Mouse (Mus musculus) small intestine, adult 2 months (tissue): ENCODE data around the gene Larp4. TPM values are rescaled to one million over a fixed set of nuclear protein-coding genes. Genes with fewer than 3 reads are reported as not detected.

Experiments
- H3K27ac ChIP-seq: fragments of 200-500 bp; 2 replicates; pipeline ENCODE4 v1.5.1; 2012; ENCODE audit warnings: low read depth, low read length, control low read depth, inconsistent platforms; ENCODE audit not compliant: insufficient read depth
- H3K27me3 ChIP-seq: fragments of 200-500 bp; 2 replicates; pipeline ENCODE4 v1.6.1; 2012; ENCODE audit warnings: mild to moderate bottlenecking, moderate library complexity, low read length, inconsistent platforms; ENCODE audit not compliant: control insufficient read depth, insufficient read depth
- H3K36me3 ChIP-seq: fragments of 200-500 bp; 2 replicates; pipeline ENCODE4 v1.6.1; 2012; ENCODE audit warnings: mild to moderate bottlenecking, low read length, control low read depth, inconsistent platforms; ENCODE audit not compliant: control insufficient read depth, insufficient read depth
- H3K4me1 ChIP-seq: fragments of 200-500 bp; 2 replicates; pipeline ENCODE4 v1.6.1; 2012; ENCODE audit warnings: low read length, inconsistent platforms, mixed read lengths; ENCODE audit not compliant: control insufficient read depth, insufficient read depth, insufficient read length
- H3K4me3 ChIP-seq: fragments of 200-500 bp; 2 replicates; pipeline ENCODE4 v1.5.1; 2012; ENCODE audit warnings: low read depth, mild to moderate bottlenecking, control low read depth, inconsistent platforms, low read length, moderate library complexity
- CTCF ChIP-seq: fragments of 200-500 bp; IDR thresholded peaks from 2 replicates; pipeline ENCODE4 v1.5.1; 2012; ENCODE audit warnings: low read depth, mild to moderate bottlenecking, control low read depth, inconsistent platforms, low read length, moderate library complexity, mixed read lengths; ENCODE audit not compliant: insufficient replicate concordance, insufficient read length; ENCODE audit errors: extremely low read depth
- POLR2A ChIP-seq: fragments of 200-500 bp; IDR thresholded peaks from 2 replicates; pipeline ENCODE4 v1.6.1; 2012; ENCODE audit warnings: low read depth, mild to moderate bottlenecking, control low read depth, inconsistent platforms, low read length, moderate library complexity
- WGBS: fragments of 180-500 bp; shearing (Covaris S2); methylation state at CpG from one replicate; pipeline ENCODE4 v1.1.7; 2018; 5-methylcytosine and 5-hydroxymethylcytosine counted together
- polyA plus RNA-seq: library from polyadenylated mRNA; depleted of rRNA; stranded (reverse); fragments of >200 nt; gene quantifications from 2 replicates; pipeline ENCODE4 v1.2.3, GENCODE M21; 2012

The Larp4 gene
- polyA plus RNA-seq, 1 experiment: 30.7 TPM

DNA sequence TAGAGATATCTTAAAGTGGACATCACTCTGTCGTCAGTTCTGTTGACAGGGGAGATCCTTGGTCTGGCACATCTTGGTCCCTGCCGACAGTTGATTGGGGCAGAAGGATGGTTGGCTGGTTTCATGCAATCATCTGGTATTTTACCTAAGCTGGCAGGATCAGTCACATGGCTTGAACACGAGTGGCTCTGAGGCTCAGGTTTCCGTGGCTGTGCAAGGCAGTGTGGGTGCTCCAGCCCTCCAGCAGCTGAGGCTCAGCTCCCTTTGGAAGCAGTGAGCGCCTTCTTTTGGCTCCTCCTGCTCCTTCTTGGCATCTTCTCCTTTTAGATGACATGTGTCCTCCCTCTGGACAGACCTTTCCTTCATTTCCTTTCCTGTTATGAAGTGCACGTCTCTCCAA is 75.7 kb downstream of the Larp4 start:
- H3K36me3 ChIP-seq: no peaks in the 10 kb centered on the region
- WGBS: 53% methylated on average over 6 of the region's 6 CpGs
- no peaks in the 10 kb centered on the region for H3K27me3 ChIP-seq
- H3K4me3 ChIP-seq: no peak overlapping the region
- no peak for TF ChIP-seq CTCF
- no peak for TF ChIP-seq POLR2A
- no peak overlapping the region for H3K27ac ChIP-seq
- H3K4me1 ChIP-seq: peaks cover 22% of the 10 kb centered on the region; the same call in 1 of the 2 replicates

DNA sequence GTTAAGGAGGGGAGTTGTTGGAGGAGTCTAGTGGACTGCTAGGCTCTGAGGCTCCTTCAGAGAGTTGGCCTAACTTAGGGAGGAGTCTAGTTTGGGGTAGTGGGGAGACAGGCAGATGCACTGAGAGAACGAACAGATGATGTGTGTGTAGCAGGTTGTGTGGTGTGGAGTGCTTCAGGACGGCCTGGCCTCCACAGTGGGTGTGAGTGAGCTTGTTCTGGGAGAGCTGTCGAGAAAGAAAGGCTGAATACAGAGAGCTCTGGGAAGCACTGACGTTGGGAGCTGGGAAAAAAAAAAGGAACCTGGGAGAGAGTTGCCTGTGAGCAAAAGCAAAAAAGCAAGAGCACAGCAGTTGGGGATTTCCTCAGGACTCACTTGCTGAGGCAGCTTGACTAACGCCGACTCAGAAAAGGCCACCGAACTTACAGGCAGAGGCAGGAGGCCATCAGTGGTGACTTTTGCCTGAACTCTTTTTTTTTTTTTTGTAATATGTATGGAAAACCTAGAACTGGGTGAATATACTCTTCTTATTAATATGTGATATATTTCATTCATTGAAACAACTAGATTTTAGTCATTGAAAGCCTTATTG is 79.7 kb downstream of the Larp4 start:
- Histone ChIP-seq H3K27ac (no peak overlapping the region), H3K4me1 (peaks cover 11% of the 10 kb centered on the region), H3K4me3 (no peak overlapping the region), H3K36me3 (no peaks in the 10 kb centered on the region), H3K27me3 (no peaks in the 10 kb centered on the region)
- no peak for TF ChIP-seq CTCF
- no peak for TF ChIP-seq POLR2A
- WGBS: 83% methylated on average over 7 of the region's 7 CpGs

DNA sequence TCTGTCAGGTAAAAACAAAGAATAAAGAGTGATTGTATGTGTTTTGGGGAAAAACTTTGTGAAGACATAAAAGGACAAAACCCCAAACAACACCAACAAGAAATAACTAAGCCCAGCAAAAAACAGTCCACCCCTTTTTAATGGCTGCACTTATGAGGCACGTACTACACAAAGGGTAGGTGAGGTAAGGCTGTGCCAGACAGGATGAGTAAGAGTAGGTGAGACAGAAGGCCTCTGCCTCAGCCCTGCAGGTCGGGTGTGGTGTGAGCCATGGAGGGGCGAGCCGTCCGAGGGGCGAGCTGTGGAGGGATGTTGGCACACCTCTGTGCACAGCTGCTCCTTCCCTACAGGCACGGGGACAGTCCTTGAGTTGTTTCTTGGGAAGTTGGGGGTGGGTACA is 81.1 kb downstream of the Larp4 start:
- TF ChIP-seq POLR2A: no peak
- no peak for TF ChIP-seq CTCF
- H3K27me3 ChIP-seq: no peaks in the 10 kb centered on the region
- no peak overlapping the region for H3K4me3 ChIP-seq
- H3K36me3 ChIP-seq: no peaks in the 10 kb centered on the region
- 45% methylated on average over 7 of the region's 7 CpGs for WGBS
- no peak overlapping the region for H3K27ac ChIP-seq
- peaks cover 6% of the 10 kb centered on the region for H3K4me1 ChIP-seq

DNA sequence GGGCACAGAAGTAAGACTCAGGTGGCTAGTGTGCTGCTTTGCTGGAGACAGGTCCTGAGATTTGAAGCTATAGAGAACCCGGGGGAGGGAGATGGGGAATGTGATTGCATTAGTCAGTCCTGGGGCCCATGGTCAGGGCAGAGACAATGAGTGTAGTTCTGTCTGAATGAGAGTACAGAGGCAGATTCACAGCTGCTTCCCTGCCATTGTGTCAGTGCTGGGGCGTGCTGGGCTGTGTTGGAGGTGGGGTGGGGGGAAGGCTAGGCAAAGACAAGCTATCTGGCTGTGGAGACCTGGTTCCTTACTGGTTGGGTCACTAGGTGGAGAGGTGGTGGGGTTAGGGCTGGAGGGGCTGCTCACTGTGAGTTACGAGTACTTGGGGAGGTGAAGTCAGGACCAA is 82.9 kb downstream of the Larp4 start:
- TF ChIP-seq POLR2A: no peak
- no peak for TF ChIP-seq CTCF
- Histone ChIP-seq H3K36me3 (no peaks in the 10 kb centered on the region), H3K4me1 (peaks cover 2% of the 10 kb centered on the region; the same call in 1 of the 2 replicates), H3K4me3 (no peak overlapping the region), H3K27ac (no peak overlapping the region), H3K27me3 (no peaks in the 10 kb centered on the region)
- WGBS: 74% methylated on average over 3 of the region's 3 CpGs

DNA sequence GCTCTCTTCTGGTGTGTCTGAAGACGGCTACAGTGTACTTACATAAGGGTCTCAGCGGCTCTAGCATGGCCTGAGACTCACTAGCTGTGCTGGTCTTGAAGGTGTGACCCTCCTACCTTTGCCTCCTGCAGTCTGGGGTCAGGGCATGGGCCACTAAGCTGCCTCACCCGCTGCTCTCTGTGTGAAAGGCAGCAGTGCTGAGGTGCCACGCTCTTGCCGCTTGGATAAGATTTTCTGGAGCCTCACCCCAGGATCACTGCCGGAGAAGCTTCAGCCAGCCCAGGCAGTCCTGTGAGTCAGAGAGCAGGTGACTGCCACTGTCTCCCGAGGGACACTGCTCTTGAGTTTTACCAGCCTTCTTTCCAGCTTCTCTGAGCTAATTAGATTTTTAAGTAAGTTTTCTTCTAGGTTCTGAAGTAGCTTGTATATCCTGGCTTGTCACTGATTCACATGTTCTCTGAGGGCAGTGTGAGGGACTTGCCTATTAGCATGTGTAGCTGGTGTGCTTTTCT is 86.6 kb downstream of the Larp4 start:
- 81% methylated on average over 7 of the region's 7 CpGs for WGBS
- Histone ChIP-seq H3K27ac (no peak overlapping the region), H3K27me3 (no peaks in the 10 kb centered on the region), H3K36me3 (no peaks in the 10 kb centered on the region), H3K4me3 (no peak overlapping the region), H3K4me1 (peaks cover 16% of the 10 kb centered on the region)
- TF ChIP-seq CTCF (no peak), POLR2A (no peak)

DNA sequence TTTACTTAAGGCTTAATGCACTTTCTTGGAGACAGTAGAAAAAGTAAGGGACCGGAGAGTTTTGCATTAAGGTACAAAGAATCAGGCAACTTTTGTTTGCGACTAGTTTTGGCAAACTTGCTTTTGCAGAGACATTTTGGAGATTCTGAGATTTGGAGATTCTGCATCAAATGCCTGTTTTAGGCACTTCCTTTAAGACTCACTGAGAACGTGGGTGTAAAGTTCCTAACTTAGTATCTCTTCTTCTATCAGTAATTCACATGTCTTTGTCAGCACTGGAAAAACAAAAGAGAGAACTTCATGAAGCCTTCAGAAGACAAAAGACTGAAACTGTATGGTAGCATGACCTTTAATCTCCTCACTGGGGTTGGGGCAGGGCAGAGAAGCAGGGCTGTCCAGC is 87.8 kb downstream of the Larp4 start:
- H3K4me3 ChIP-seq: no peak overlapping the region
- H3K4me1 ChIP-seq: peaks cover 20% of the 10 kb centered on the region
- H3K27ac ChIP-seq: no peak overlapping the region
- no peaks in the 10 kb centered on the region for H3K36me3 ChIP-seq
- no peaks in the 10 kb centered on the region for H3K27me3 ChIP-seq
- 73% methylated on average over 3 of the region's 3 CpGs for WGBS
- no peak for TF ChIP-seq POLR2A
- no peak for TF ChIP-seq CTCF

DNA sequence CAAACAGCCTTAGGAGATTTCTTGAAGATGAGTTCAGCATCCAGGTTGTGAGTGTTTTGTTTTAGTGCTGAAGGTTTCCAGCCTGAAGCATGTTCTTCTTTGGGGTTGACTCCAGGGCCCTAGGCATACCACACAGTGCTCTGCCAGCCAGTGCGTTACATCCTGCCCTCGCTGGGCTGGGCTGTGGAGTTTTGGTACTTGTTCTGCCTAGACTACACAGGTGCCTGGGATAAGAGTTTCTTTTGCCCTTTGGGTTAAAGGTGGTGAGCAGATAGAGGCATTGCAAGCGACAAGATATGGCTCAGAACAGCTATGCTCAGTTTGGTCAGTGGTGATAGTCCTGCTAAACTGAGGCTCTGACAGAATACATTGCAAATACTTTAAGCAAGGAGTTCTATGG is 88.3 kb downstream of the Larp4 start:
- WGBS: 63% methylated on average over 3 of the region's 3 CpGs
- no peaks in the 10 kb centered on the region for H3K27me3 ChIP-seq
- H3K36me3 ChIP-seq: no peaks in the 10 kb centered on the region

More for the DNA sequence above, 88.3 kb downstream of the Larp4 start:
- no peak for TF ChIP-seq POLR2A
- TF ChIP-seq CTCF: no peak
- Histone ChIP-seq H3K27ac (no peak overlapping the region), H3K4me1 (peaks cover 22% of the 10 kb centered on the region), H3K4me3 (no peak overlapping the region)
